ENCODE assay signal across 14 mouse cellular contexts in genomic region chr13:109341902-109342301, GRCm38 (mm10).
A peak's percentile ranks its signal among the peaks of the same experiment; 100 is the strongest.
DNase-seq lines count a peak whose midpoint lies in the region; ATAC-seq and TF ChIP-seq lines count a peak whose summit lies in the region.
"Had no signal": no experiment of that assay in that cellular context is flagged by ENCODE, and none has a peak within 500 bp of the region (broad histone marks: within the 10 kb centered on the region; RNA-seq: fewer than 3 reads in every experiment).

No protein-coding gene starts in this region.

- no peaks in the 10 kb centered on the region for H3K27me3 ChIP-seq in liver, postnatal 0 days (ENCODE audit: insufficient read depth, low read length)
- no peaks in the 10 kb centered on the region for H3K27me3 ChIP-seq in liver, embryonic 11.5 days (replicated peaks; ENCODE audit: control insufficient read depth, insufficient read depth, low read length)
- H3K27me3 ChIP-seq: lung, embryonic 15.5 days; midbrain, embryonic 15.5 days; neural tube, embryonic 15.5 days had no signal

- intact Hi-C loops in gastrocnemius, adult 2 months (cut with DNase I), result loop anchor here (2.0 to 10.0 kb wide), 2 partner anchors 113 to 263 kb away; no protein-coding TSS in a partner anchor
- intact Hi-C loops in gastrocnemius, postnatal 36 days (cut with DNase I), result loop anchor here (2.0 to 10.0 kb wide), 3 partner anchors 113 to 273 kb away; no protein-coding TSS in a partner anchor

- no peaks in the 10 kb centered on the region for H3K9me3 ChIP-seq in liver, postnatal 0 days (ENCODE audit: low read length)
- no peaks in the 10 kb centered on the region for H3K9me3 ChIP-seq in liver, embryonic 11.5 days (ENCODE audit: control insufficient read depth, low read length)
- H3K9me3 ChIP-seq: lung, embryonic 15.5 days; midbrain, embryonic 15.5 days; neural tube, embryonic 15.5 days had no signal

- DNase-seq in gastrocnemius, adult 2 months, result no peak
- no peak for DNase-seq in gastrocnemius, postnatal 36 days
- no peak for DNase-seq in liver, postnatal 0 days
- no peak for DNase-seq in liver, embryonic 11.5 days (ENCODE audit: low spot score)
- DNase-seq in ZHBTc4 (ENCODE audit: low read depth, low spot score), result peak; percentile 12
- DNase-seq in retina, embryonic 14.5 days (ENCODE audit: low spot score), result peak; percentile 70
- DNase-seq in thymus, adult 18-20 months, result no peak
- DNase-seq in left cerebral cortex, adult 18-20 months (ENCODE audit: low spot score in 2 of 2), result no peak
- DNase-seq: kidney, adult 2 months; thymus, postnatal 36 days had no signal

- no peaks in the 10 kb centered on the region for H3K4me1 ChIP-seq in liver, postnatal 0 days (ENCODE audit: insufficient read depth)
- no peaks in the 10 kb centered on the region for H3K4me1 ChIP-seq in liver, embryonic 11.5 days (replicated peaks; ENCODE audit: control insufficient read depth, insufficient read depth, low read length)

- 46% methylated on average over 3 of the region's 3 CpGs for WGBS in liver, postnatal 0 days (ENCODE audit: insufficient replicate concordance)
- WGBS in liver, embryonic 11.5 days, result 55% methylated on average over 3 of the region's 3 CpGs

- no peak overlapping the region for H3K9ac ChIP-seq in liver, postnatal 0 days (replicated peaks)
- H3K9ac ChIP-seq in liver, embryonic 11.5 days (ENCODE audit: low read depth, low read length), result no peak overlapping the region
- H3K9ac ChIP-seq: lung, embryonic 15.5 days; midbrain, embryonic 15.5 days; neural tube, embryonic 15.5 days had no signal

- H3K4me2 ChIP-seq in liver, postnatal 0 days (ENCODE audit: low read depth, low read length), result no peak overlapping the region
- H3K4me2 ChIP-seq in liver, embryonic 11.5 days, result no peak overlapping the region
- H3K4me2 ChIP-seq: lung, embryonic 15.5 days; midbrain, embryonic 15.5 days; neural tube, embryonic 15.5 days had no signal

- TF ChIP-seq EP300 in liver, postnatal 0 days (IDR thresholded peaks at IDR 0.05; ENCODE audit: low read depth), result no peak

- TF ChIP-seq CTCF in gastrocnemius, adult 2 months (IDR thresholded peaks at IDR 0.05), result peak; percentile 39; the same call in 1 of the 2 replicates
- peak; percentile 44 for TF ChIP-seq CTCF in liver, postnatal 0 days (IDR thresholded peaks at IDR 0.05; ENCODE audit: low read depth)

- no peak overlapping the region for H3K4me3 ChIP-seq in gastrocnemius, adult 2 months
- no peak overlapping the region for H3K4me3 ChIP-seq in liver, postnatal 0 days (ENCODE audit: low read depth, low read length)
- H3K4me3 ChIP-seq in liver, embryonic 11.5 days (ENCODE audit: low read depth, low read length), result no peak overlapping the region
- H3K4me3 ChIP-seq: erythroblast, embryonic 14.5 days; lung, embryonic 15.5 days; midbrain, embryonic 15.5 days; neural tube, embryonic 15.5 days had no signal

- no peak overlapping the region for H3K27ac ChIP-seq in gastrocnemius, adult 2 months
- H3K27ac ChIP-seq in liver, postnatal 0 days (ENCODE audit: low read depth), result no peak overlapping the region
- H3K27ac ChIP-seq in liver, embryonic 11.5 days (ENCODE audit: low read depth, low read length), result no peak overlapping the region
- H3K27ac ChIP-seq: lung, embryonic 15.5 days; midbrain, embryonic 15.5 days; neural tube, embryonic 15.5 days had no signal

- no peaks in the 10 kb centered on the region for H3K36me3 ChIP-seq in liver, postnatal 0 days (replicated peaks; ENCODE audit: insufficient read depth, low read length)
- H3K36me3 ChIP-seq in liver, embryonic 11.5 days (ENCODE audit: control insufficient read depth, insufficient read depth, low read length), result no peaks in the 10 kb centered on the region
- H3K36me3 ChIP-seq: lung, embryonic 15.5 days; midbrain, embryonic 15.5 days; neural tube, embryonic 15.5 days had no signal

- no peak for ATAC-seq in liver, postnatal 0 days
- ATAC-seq in liver, embryonic 11.5 days (replicated peaks; ENCODE audit: low FRiP score), result no peak
- ATAC-seq: midbrain, embryonic 15.5 days had no signal

Comparison
In these comparisons a context has a peak if more than half of its experiments do, and no peak if none do; other contexts are left out.
1. DNase-seq: peak in ZHBTc4 (single experiment) and retina, embryonic 14.5 days (single experiment); none in gastrocnemius, adult 2 months (single experiment), gastrocnemius, postnatal 36 days (0 of 2), liver, postnatal 0 days (single experiment), liver, embryonic 11.5 days (single experiment), thymus, adult 18-20 months (0 of 2) and left cerebral cortex, adult 18-20 months (0 of 2).